Mouse (Mus musculus) kidney, postnatal 10 days (tissue): ENCODE results near the gene Pck1.

ENCODE experiments used
- DNase-seq: peaks from one replicate; pipeline ENCODE4 v3.0.0; 2021; ENCODE audit warnings: mixed read lengths

Gene Pck1

DNA sequence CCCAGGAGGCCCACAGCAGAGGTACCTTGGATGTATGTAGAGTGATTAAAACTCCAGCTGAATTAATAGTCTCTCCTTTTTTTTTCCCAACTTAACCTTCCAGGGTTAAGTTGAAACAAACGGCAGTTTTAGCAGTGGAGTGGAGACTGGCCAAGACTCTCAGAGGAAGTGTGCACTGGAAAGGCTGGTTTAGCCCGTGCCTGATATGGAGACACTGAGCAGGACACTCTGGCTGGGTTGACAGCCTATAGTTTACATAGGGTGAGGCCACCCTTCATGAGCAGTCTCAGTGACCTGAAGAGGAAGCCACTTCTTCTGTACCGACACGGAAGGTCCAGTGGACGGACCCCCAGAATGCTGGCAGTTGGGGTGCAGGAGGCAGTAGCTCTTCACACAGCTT lies 1.5 kb upstream of the Pck1 start:
- no peak for DNase-seq

DNA sequence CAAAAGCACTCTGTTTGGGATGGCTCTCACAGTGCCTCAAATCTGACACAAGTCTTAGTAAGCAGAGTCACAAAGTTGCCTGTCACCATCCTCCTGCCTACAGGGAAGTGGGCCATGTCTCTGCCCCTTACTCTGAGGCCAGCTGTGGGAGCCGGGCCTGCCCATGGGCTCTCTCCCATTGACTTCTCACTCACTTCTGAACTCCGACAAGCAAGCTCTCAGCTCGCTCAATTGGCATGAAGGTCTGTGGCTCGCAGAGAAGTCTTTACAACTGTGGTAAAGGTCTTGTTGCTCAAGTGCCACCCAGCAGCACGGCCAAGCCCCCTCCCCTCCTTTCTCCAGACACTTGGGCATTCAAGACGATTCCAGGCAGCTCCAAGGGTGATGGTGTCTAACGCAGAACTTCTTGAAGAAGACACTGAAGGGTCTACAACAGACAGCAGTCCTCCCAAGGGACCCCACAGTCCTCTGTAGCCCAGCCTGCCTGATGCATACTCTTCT lies 1.0 kb upstream of the Pck1 start:
- no peak for DNase-seq

DNA sequence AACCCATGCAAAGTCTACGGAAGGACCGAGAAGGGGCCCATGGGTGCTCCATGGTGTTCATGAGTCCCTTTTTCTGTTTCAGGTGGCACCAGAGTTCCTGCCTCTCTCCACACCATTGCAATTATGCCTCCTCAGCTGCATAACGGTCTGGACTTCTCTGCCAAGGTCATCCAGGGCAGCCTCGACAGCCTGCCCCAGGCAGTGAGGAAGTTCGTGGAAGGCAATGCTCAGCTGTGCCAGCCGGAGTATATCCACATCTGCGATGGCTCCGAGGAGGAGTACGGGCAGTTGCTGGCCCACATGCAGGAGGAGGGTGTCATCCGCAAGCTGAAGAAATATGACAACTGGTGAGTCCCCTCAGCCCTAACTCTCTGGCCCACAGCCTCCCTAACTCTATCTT lies 418 bp downstream of the Pck1 start:
- DNase-seq: no peak

DNA sequence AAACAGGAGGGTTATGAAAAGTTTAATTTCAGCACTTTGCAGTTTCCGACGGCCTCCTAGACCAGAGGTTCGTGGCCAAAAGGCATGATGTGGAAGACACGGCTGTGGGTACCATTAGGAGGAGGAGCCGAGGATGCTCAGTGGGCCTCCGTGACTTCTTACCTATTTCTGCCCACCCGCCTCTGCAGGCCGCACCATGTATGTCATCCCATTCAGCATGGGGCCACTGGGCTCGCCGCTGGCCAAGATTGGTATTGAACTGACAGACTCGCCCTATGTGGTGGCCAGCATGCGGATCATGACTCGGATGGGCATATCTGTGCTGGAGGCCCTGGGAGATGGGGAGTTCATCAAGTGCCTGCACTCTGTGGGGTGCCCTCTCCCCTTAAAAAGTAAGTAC lies 1.7 kb downstream of the Pck1 start:
- no peak for DNase-seq

DNA sequence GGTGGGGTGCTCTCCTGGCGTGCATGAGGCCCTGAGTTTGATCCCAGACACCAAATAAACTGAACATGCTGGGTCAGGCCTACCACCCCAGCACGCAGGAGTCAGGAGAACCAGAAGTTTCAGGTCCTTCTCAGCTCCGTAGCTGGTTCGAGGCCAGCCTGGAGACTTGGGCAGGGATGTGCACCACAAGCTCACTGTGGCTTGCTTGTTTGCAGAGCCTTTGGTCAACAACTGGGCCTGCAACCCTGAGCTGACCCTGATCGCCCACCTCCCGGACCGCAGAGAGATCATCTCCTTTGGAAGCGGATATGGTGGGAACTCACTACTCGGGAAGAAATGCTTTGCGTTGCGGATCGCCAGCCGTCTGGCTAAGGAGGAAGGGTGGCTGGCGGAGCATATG lies 2.1 kb downstream of the Pck1 start:
- DNase-seq: no peak

DNA sequence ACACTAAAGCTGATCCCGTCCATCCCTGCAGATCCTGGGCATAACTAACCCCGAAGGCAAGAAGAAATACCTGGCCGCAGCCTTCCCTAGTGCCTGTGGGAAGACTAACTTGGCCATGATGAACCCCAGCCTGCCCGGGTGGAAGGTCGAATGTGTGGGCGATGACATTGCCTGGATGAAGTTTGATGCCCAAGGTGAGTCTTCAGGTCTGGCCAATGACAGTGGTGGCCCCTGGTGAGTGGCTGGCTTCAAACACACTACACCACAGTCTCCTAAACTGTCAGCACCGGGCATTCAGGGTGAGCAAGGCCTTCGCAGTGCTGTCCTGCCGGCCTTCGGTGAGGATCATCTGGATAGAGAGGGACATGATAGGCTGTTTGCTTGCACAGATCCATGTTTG lies 3.1 kb downstream of the Pck1 start:
- no peak for DNase-seq

DNA sequence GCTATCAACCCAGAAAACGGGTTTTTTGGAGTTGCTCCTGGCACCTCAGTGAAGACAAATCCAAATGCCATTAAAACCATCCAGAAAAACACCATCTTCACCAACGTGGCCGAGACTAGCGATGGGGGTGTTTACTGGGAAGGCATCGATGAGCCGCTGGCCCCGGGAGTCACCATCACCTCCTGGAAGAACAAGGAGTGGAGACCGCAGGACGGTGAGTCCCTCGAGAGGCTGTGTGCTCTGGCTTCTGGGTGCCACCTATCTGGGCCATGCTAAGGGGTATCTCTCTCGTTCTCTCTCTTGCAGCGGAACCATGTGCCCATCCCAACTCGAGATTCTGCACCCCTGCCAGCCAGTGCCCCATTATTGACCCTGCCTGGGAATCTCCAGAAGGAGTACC lies 4.1 kb downstream of the Pck1 start:
- DNase-seq: no peak

DNA sequence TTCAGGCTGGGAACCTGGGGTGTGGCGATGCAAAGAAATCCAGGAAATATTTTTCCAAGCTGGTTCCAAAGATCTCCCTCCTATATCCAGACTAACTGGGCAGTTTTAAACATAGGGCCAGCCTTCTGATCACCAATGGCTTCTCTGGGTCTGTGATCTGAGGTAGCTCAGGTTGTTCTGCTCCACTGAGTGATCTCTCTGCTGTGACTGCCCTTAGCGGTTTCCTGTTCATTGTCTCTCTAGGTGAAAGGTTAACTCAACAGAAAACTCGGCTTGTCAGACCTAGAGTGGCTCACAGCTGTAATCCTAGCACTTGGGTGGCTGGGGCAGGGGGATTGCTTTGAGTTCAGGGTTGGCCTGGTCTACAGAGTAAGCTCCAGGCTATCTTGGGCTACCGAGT lies 4.5 kb downstream of the Pck1 start:
- DNase-seq: no peak

DNA sequence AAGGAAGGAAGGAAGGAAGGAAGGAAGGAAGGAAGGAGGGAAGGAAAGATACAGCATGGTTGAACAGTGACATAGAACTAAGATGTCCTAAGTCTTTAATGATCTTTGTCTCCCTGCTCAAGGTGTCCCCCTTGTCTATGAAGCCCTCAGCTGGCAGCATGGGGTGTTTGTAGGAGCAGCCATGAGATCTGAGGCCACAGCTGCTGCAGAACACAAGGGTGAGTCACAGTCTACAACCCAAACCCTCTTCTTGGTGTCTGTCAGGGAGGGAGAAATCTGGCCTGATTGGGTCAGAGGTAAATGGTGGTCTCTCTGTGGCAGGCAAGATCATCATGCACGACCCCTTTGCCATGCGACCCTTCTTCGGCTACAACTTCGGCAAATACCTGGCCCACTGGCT lies 5.0 kb downstream of the Pck1 start:
- DNase-seq: no peak

DNA sequence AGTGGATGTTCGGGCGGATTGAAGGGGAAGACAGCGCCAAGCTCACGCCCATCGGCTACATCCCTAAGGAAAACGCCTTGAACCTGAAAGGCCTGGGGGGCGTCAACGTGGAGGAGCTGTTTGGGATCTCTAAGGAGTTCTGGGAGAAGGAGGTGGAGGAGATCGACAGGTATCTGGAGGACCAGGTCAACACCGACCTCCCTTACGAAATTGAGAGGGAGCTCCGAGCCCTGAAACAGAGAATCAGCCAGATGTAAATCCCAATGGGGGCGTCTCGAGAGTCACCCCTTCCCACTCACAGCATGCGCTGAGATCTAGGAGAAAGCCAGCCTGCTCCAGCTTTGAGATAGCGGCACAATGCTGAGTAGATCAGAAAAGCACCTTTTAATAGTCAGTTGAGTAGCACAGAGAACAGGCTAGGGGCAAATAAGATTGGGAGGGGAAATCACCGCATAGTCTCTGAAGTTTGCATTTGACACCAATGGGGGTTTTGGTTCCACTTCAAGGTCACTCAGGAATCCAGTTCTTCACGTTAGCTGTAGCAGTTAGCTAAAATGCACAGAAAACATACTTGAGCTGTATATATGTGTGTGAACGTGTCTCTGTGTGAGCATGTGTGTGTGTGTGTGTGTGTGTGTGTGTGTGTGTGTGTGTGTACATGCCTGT lies 5.7 kb downstream of the Pck1 start:
- no peak for DNase-seq

DNA sequence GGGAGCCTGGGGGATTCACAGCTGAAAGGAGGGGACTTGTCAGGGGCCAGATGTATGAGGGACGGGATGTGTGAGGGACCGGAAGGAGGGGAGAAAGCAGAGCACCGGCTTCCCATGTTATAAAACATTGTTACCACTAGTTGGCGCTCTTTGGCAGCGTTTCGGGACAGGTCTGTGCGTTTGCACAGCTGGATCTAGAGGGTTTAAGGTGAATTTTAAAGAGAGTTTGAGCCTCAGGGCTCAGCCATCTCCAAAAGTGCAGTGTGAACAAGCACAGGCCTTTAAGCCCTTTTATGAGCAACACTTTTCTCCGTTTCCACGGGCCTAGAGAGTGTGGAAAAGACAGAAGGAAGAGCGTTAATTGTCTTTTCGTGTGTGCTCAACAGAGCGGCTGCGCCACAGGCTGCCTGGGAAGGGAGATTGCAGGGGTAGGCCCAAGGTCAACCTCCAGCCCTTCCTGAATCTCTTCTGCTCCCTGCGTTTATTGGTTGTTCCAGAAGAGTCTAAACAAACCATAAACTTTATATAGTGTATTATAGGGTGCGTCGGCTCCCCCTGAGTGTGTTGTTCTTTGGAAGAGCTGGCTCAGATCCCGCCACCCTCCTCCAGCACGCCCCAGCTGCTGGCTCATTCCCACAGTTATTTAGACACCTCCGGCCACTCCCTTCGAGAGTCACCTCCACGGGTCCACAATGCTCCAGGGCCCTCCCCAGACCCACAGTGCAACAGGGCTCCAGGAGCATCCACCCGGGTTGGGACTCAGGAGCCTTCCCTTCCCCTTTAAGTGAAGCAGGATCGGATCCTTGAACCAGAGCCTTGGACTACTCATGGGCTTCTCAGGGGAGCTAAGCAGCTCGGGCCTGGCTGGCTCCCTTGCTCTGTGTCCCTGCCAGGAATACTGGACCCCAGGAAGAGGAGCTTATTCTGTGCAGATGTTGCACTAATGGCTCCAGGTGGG lies 6.8 kb downstream of the Pck1 start:
- peak; percentile 83 for DNase-seq

DNA sequence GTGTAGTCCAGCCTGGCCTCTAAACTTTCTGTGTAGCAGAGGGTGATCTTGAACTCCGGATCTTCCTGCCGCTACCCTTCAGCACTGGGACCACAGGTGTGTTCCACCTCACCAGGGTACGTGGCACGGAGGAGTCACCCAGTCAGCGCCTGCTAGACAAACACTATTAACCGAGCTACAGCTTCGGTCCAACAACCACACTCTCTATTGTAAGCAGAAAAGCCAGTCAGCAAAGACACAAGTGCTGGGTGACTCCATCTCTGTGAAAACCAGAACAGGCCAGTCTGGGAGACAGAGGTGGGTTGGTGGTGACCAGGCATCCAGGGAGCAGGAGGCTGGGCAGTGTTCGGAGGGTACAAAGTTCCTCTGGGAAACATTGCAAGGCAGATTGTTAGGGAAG lies 10.5 kb downstream of the Pck1 start:
- DNase-seq: peak; percentile 69

DNA sequence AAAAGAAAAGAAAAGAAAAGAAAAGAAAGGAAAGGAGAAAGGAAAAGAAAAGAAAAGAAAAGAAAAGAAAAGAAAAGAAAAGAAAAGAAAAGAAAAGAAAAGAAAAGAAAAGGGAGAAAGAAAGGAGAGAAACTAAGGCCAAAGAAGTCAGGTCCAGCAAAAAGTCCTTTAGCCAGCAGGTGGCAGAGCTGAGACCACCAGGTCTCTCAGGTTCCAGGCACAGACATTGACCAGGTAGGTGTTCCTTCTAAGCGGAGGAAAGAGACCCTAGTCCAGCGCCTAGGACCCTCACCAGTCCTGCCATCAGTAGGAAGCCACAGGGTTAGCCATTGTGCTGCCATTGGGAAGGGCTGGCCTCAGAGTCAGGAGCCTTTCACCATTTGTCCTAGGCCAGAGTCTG lies 11.5 kb downstream of the Pck1 start:
- DNase-seq: peak; percentile 78

DNA sequence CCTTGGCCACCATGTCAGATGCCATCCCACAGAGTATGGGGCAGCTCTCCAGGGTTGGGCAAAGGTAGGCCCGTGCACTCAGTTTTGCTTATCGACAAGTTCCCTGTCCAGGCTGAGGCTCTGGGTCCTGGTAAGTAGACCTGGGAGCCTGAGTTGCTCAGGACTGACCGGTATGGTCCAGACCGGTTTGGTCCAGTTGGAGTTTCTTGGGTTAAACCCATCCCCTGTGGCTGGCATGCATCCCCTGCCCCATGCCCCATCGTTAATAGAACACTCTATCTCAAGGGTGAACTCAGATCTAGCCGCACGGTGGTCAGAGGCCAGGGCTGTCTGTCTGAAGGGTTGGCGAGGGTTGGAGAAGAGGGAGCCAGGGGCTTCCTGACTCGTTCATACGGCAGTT lies 12.1 kb downstream of the Pck1 start:
- DNase-seq: peak; percentile 42

DNA sequence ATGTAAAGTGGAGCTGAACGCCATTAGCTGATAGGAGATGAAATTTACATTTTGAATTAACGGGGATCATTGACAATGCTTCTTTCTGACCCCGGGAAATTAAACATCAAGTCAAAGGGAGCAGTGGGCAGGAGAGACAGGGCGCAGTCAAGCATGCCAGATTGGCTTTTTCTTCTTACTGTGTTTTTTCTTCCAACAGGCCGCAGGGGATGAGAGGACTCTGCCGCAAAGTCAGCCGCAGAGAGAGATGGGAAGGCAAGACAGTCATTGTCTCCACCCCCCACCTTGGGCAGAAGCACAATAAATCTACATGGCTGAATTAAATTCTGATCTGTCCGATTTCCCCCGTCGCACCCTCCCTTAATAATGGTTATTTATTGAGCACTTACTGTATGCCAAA lies 12.5 kb downstream of the Pck1 start:
- no peak for DNase-seq

DNA sequence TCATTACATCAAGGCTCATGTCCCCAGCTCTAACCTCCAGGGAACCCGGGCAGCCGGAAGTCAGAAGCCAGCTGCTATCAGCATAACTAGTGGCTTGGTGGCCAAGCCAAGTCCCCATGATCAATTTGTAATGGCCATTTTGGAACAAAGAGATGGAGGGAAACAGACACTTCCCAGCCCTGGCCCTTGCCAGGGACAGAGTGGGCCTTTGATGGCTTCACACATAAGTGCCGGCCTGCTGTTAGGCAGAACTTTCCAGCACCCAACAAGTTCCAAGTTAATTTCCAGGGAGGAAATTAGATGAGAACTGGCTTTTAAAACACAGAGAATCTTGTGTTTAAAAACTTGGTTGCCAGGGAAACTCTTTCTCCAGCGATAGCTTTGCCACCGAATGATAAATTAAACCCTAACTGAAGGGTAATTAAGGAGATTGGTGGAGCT lies 15.6 kb downstream of the Pck1 start:
- peak; percentile 54 for DNase-seq

DNA sequence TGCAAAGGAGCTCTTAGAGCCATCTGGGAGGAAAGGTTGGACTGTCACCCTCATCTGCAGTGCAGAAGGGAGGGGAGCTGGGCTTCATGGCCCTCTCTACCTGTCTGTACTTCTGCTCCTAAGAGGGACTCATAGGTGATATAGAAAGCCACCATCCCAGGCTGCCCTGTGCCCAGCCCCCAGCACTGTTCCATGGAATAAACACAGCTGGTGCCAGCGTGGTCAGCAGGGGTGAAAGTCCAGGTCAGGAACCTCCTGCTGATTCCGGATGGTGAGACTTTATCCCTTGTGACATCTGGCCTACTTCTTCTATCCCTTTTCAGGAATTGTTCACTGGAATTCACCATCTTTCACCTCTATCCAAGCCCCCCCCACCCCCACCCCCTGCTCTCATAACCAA lies 17.2 kb downstream of the Pck1 start:
- peak; percentile 79 for DNase-seq

DNA sequence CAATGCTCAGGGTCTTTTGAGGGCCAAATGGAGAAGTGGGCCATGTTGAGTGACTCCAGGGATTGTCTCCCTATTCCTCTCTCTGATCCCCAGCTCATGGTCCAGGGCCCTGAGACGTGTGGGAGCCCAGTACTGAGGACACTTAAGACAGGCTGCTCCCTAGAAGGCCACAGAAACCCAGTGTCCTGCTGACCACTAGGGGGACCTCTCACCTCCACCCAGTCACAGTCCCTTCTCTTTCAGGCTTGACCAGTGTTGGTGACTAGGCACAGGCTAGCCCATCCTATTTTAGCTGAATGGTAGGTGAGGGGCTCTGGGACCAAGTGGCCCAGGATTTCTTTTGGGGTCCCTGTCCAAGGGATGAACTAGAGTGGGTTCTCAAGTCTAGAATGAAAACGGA lies 17.9 kb downstream of the Pck1 start:
- DNase-seq: peak; percentile 37

DNA sequence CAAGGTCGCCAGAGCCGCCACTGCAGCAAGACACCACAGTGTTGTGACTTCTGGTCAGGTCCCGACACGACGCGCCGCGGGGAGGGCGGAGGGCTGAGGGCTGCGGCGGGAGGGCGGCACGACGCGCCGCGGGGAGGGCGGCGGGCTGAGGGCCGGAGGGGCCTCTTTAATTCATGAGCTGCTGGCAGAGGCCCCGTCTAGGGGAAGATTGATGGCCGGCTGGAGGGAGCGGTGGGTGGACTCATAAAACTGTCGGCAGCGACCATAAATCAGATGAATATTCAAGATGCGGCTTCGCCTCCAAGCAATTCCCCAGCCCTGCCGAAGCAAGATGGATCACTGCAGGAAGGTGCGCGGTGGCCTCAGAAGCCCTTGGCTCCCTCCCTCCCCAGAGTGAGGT lies 18.6 kb downstream of the Pck1 start:
- DNase-seq: peak; percentile 93

DNA sequence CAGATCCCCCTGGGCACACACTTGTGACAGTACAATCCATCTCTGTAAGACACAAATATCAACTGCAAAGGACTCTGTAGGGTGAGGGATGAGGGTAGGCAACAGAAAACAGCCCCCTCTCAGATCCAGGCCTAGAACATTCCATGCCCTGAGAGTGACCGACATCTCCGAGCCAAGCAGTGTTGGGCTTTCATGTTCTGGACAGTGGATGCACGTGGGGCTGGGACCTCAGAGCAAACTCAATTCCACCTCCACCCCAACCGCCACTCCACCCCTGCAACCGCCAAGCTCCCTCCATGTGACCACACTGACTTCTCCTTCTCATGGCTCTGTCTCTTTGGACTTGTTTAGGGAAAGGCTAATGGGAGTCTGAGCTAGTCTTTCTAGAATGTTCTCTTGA lies 19.1 kb downstream of the Pck1 start:
- peak; percentile 38 for DNase-seq

DNA sequence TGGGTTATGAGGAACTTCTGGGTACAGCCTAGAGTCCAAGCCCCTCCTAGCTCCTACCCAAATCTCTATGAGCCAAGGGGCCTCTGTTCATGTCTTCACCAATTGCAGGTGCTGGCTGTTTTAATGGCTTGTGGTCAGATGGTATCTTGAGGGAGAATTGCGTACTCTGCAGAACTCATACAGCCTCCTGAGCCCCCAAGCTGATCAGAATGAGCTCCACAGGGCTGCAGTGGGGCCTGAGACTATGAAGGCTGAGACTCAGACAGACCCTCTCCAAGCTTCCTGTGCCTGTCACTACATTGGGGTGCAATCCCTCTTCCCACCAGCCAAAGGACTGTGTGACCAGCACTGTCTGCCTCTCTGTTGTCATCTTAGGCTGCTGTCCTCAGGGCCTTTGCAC lies 19.5 kb downstream of the Pck1 start:
- DNase-seq: no peak

DNA sequence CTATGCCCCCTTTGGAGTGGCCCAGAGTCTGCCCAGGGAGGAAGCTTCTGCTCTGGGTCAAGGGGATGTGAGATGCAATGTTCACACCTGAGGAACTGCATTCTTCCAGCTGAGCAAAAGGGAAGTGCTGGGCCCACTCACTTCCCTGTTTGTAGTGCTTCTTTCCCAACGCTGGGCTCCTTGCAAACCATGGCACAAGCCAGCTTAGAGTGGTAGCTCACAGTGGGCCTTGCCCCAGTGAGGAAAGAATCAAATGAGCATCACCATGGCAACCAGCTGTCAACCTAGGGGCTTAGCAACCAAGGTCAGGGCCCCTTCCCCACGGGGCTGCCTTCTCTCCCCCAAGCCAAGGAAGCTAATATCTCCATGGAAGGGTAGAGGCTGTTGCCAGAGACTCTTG lies 20.2 kb downstream of the Pck1 start:
- DNase-seq: peak; percentile 34

DNA sequence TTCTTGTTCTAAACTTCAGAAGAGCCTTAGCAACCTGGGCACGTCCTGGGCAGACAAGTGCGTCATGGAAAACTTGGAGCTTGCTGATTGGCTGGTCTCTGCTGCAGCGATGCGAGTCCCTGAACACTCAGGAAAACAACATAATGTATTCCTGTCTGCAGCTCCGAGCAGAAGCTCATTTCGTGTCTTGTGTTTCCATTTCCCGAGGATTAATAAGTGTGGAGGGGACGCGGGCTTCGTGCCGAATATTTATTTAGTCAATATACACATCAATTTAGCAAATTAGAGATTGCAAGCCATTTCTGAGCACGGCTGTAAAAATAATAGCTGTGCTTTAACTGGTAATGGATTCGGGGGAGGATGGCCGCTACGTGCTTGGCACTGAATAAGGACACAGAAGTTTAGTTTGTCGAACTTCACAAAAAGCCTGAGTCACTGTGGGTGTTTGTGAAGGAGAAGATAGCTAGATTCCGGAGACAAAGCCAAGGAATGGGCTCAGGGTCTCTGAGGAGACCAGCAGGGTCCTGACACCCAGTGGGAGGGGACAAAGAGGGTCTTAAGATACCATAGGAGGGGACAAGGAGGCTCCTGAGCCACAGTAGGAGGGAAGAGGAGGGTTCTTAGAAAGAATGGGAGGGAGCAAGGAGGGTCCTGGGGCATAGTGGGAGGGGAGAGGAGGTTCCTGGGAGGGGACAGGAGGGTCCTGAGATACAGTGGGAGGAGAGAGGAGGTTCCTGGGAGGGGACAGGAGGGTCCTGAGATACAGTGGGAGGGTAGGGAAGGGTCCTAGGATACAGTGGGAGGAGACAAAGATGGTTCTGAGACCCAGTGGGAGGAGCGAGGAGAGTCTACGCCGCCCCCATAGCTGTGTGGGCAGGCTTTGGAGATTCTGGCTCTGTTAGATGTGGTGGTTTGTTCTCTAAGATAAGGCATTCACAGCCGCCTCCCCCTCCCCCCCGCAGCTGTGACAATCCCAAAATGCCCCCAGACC lies 21.0 kb downstream of the Pck1 start:
- peak; percentile 82 for DNase-seq
